Mouse (Mus musculus) heart, adult 18-20 months (tissue): ENCODE results near the gene Gm20741. TPM values are rescaled to one million over a fixed set of nuclear protein-coding genes. Genes with fewer than 3 reads are reported as not detected.
A peak's percentile ranks its signal among the peaks of the same experiment; 100 is the strongest.

Experiments
- DNase-seq, 2 experiments: peaks; one replicate each; pipeline ENCODE4 v3.0.0; 2021 to 2022; ENCODE audit warnings: mixed read lengths in 1 of 2
- long read RNA-seq, 2 experiments: library from polyadenylated mRNA; stranded (forward); transcript quantifications; one replicate each; pipeline ENCODE4 v2.0.0; 2021
- total RNA-seq, 2 experiments: library from RNA; stranded (reverse); gene quantifications; 2 replicates each; pipeline ENCODE4 v1.2.3; 2021

The Gm20741 gene
- total RNA-seq = not detected
- long read RNA-seq, experiment 1 = 0 reads
- long read RNA-seq, experiment 2 = 0 reads

- DNase-seq = no peak
Measured at GRCm38 (mm10) chr16:88811827-88812226, at the start of gene Gm20741. TSS of gene Gm20741 (minus strand) at chr16:88812220.

DNA sequence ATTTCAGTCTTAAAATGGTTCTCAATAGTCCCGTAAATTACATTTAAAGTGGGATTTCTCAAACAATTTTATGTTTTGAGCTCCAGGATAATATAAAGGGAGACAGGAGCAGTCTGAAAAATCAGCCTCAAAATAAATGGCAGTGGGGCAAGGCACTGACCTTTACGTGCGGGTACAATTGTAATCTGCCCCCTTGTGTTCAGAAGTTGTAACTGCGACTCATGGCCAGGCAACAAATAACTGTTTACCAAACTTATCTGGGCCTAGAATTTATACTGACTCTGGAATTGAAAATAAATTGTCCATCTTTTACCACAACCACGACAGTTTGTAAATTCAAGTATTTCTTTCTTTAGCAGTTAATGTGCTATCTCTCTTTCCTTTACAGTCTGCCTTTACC is 39.4 kb upstream of the Gm20741 start:
- peak in 1 of 2 experiments; percentile 4 for DNase-seq

DNA sequence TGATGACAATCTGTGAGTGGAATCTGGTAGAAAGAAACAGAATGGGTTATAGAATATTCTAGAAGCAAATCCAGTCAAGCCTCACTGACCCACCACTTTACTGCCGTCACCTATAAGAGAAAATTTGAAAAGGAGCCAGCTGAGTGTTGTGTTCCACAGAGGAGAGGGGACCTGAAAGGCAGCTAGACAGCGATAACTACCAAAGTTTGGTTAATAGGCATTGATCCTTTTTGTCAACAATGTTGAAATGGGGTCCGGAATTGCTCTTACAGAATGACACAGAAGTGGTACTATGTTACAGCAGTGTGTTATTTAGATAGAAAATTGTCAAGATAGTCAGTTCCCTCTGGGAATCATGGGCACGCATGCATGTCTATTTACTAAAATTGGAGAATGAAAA is 36.5 kb upstream of the Gm20741 start:
- no peak for DNase-seq

DNA sequence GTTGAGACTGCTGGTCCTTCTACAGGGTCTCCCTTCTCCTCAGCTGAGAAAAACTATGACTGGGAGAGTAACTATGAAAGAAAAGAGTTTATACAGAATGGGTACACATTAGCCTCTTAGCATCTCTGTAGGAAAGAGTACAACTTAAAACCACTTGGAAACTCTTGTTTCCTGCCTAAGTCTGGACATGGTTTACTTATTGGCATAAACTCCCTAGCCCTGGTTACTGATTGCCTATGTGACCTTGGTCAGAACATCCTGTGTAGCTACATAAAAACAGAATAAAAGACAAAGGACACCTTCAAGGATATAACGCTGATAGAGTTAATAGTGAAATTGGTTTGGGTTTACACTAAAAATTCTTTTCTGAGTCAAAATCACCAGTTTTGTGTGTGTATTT is 35.3 kb upstream of the Gm20741 start:
- DNase-seq = no peak

DNA sequence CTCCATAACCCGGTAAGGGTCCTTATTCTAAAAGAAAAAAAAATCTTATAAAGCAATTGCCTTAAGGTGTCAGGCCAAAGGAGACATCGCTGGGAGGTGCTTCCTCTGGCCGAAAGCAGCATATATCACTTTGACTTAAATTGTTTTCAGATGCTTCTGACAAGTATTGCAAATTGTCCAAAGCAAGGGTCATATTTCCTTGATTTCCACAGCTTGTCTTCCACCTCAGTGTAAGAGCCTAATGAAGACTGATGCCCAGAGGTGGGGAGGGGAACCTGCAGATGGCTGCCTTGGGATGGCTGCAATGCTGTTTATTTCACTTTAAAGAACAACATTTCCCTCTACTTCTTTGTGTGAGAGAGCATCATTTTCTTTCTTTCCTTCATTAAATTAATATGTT is 15.0 kb upstream of the Gm20741 start:
- no peak for DNase-seq

DNA sequence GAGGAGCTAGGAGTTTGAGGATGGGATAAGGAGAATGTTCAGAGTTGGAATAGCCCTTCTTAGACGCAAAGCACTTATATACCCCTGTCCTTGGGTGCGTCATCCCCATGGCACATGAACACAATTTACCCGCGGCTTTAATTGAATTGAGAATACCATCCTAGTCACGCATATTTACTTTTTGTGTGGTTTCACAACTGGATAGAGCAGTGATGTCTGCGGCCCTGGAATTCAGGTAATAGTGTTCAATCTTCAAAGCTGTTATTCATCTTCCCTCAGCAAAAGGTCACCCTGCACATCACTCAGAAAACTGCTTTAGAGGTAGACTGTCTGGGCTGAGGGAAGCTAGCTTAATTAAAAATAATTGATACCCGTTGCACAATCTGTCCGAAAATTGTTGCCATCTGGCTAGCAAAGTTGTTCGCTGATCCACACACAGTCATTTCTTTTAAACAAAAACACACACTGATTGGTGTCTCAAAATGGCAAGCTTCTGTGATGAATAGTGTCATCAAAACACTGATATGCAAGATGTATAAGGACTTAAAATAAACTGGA is 14.2 kb upstream of the Gm20741 start, which contains the start of gene Krtap14:
Gene Krtap14 (minus strand): TSS at position 51 of the 558 bp plus-strand sequence.
- DNase-seq = no peak

DNA sequence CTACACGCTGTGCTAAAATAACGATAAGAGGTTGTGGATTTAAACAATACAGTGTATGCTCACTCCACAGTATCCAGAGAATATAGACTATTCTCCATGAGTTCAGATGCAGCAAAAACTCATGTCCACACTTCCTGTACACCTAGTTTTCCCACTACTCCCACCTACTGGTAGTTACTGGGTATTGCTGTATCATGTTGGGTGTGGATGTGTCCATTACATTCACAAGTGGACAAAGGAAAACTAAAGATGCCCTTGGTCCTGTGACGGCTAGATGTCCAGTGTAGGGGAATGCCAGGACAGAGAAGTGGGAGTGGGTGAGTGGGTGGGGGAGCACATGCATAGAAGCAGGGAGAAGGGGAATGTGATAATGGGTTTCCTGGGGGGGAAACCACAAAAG is 11.7 kb upstream of the Gm20741 start:
- DNase-seq = peak in 1 of 2 experiments; percentile 1

DNA sequence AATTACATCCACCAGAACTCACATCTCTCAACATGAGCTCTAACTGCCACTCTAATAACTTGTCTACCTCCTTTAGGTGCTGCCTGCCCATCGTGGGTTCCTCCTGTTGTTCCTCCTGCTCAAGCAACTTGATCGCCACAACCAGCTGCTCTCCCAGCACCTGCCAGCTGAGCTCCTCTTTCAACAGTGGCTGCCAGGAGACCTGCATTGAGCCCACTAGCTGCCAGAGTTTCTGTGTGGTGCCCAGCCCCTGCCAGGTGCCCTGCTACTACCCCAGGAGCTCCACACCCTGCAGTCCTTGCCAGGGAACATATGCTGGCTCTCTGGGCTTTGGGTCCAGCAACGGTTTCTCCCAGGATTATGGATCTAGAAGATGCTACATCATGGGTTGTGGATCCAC is 8.0 kb upstream of the Gm20741 start, which contains the start of gene Krtap15:
Gene Krtap15 (plus strand): TSS at position 150 of the 400 bp plus-strand sequence.
- DNase-seq = no peak

- no peak for DNase-seq
Measured at GRCm38 (mm10) chr16:88786786-88787185, 25.2 kb downstream of the Gm20741 start.

GRCm38 (mm10) chr16:88777596-88777995 is 34.4 kb downstream of the Gm20741 start, which contains the start of gene Gm5965:
TSS of gene Gm5965 (plus strand) at chr16:88777896.
- no peak for DNase-seq

DNA sequence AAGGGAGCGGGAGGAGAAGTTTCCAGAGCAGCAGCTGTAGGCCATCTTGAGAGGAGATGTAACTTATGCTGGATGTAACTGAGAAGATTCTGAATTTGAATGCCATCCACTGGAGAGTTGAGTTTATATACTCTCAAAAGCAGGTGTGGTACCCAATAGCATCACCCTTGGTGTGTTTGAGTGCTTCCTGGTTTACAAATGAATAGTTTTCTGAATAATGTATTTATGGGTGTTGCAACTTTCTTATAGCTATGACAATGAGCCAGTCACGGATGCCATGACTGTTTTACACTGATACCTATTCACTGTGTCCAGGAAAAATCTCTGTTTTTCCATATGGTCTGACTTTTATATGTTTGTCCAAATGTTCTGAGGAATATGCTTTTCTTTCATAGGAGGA is 37.9 kb downstream of the Gm20741 start, which contains the start of gene 2310057N15Rik:
Gene 2310057N15Rik (minus strand): TSS at position 101 of the 400 bp plus-strand sequence.
- no peak for DNase-seq

Other genes with a start within 250 kb of the Gm20741 start
- not detected for gene Cldn8, start 249.0 kb downstream of the Gm20741 start, total RNA-seq
- not detected for gene Krtap24-1, start 199.9 kb downstream of the Gm20741 start, total RNA-seq
- not detected for gene 2310079G19Rik, start 184.6 kb downstream of the Gm20741 start, total RNA-seq
- gene Krtap26-1, start 164.4 kb downstream of the Gm20741 start, total RNA-seq = not detected
- not detected for gene Krtap27-1, start 140.5 kb downstream of the Gm20741 start, total RNA-seq
- not detected for gene 2310061N02Rik, start 104.3 kb downstream of the Gm20741 start, total RNA-seq
- gene Krtap13-1, start 83.4 kb downstream of the Gm20741 start, total RNA-seq = not detected
- gene Krtap13, start 60.6 kb downstream of the Gm20741 start, total RNA-seq = not detected
- not detected for gene 2310034C09Rik, start 53.4 kb downstream of the Gm20741 start, total RNA-seq
- not detected for gene 2310057N15Rik, start 38.0 kb downstream of the Gm20741 start, total RNA-seq
- not detected for gene Gm5965, start 34.3 kb downstream of the Gm20741 start, total RNA-seq
- gene Krtap15, start 8.0 kb upstream of the Gm20741 start, total RNA-seq = not detected
- gene Krtap14, start 13.9 kb upstream of the Gm20741 start, total RNA-seq = not detected
- not detected for gene Krtap19-1, start 57.2 kb upstream of the Gm20741 start, total RNA-seq
- gene Krtap19-2, start 62.0 kb upstream of the Gm20741 start, total RNA-seq = not detected
- gene Krtap19-3, start 65.8 kb upstream of the Gm20741 start, total RNA-seq = not detected
- gene Krtap19-4, start 72.9 kb upstream of the Gm20741 start, total RNA-seq = not detected
- gene Krtap19-5, start 84.2 kb upstream of the Gm20741 start, total RNA-seq = not detected
- not detected for gene Krtap19-9b, start 120.0 kb upstream of the Gm20741 start, total RNA-seq
- gene Krtap16-3, start 150.7 kb upstream of the Gm20741 start, total RNA-seq = not detected
- not detected for gene Krtap22-2, start 198.5 kb upstream of the Gm20741 start, total RNA-seq
- gene Gm10229, start 203.1 kb upstream of the Gm20741 start, total RNA-seq = not detected
- not detected for gene Krtap6-1, start 219.5 kb upstream of the Gm20741 start, total RNA-seq
- not detected for gene Gm10228, start 229.3 kb upstream of the Gm20741 start, total RNA-seq
- not detected for gene Krtap6-5, start 235.7 kb upstream of the Gm20741 start, total RNA-seq